In genomic region chr8:12383979-12384890, GRCm38 (mm10) we compare ENCODE assay signal across 8 mouse cellular contexts. TPM values are rescaled to one million over a fixed set of nuclear protein-coding genes. Genes with fewer than 3 reads are reported as not detected.
DNase-seq lines count a peak whose midpoint lies in the region; ATAC-seq lines count a peak whose summit lies in the region.

No protein-coding gene starts in this region.

- no peak overlapping the region for H3K27ac ChIP-seq in kidney, embryonic 16.5 days (ENCODE audit: low read length)
- H3K27ac ChIP-seq in embryonic facial prominence, embryonic 12.5 days = no peak overlapping the region
- no peak overlapping the region for H3K27ac ChIP-seq in intestine, embryonic 16.5 days (ENCODE audit: low read length)

- no peaks in the 10 kb centered on the region for H3K9me3 ChIP-seq in kidney, embryonic 16.5 days (ENCODE audit: low read length)
- no peaks in the 10 kb centered on the region for H3K9me3 ChIP-seq in embryonic facial prominence, embryonic 12.5 days
- H3K9me3 ChIP-seq in intestine, embryonic 16.5 days (ENCODE audit: control insufficient read depth, low read length) = no peaks in the 10 kb centered on the region

- no peak overlapping the region for H3K9ac ChIP-seq in kidney, embryonic 16.5 days (replicated peaks; ENCODE audit: low read length)
- H3K9ac ChIP-seq in embryonic facial prominence, embryonic 12.5 days = no peak overlapping the region
- no peak overlapping the region for H3K9ac ChIP-seq in intestine, embryonic 16.5 days (ENCODE audit: low read depth, low read length)

- peaks cover 14% of the 10 kb centered on the region for H3K4me1 ChIP-seq in kidney, embryonic 16.5 days (ENCODE audit: insufficient read depth, low read length)
- peaks cover 16% of the 10 kb centered on the region for H3K4me1 ChIP-seq in embryonic facial prominence, embryonic 12.5 days
- H3K4me1 ChIP-seq in intestine, embryonic 16.5 days (ENCODE audit: control insufficient read depth, insufficient read depth, low read length) = peaks cover 14% of the 10 kb centered on the region

- no peak for DNase-seq in kidney, adult 8-10 months
- DNase-seq in neural tube, embryonic 10.5 days (ENCODE audit: extremely low spot score, low spot score) = peak; percentile 66
- DNase-seq in Muller cell, postnatal 12 days (ENCODE audit: inconsistent ontology term) = no peak
- DNase-seq in spleen, postnatal 10 days (ENCODE audit: low spot score in 2 of 2) = no peak
- DNase-seq in right cerebral cortex, postnatal 14 days = no peak

- no peak for ATAC-seq in kidney, embryonic 16.5 days (ENCODE audit: low FRiP score, low TSS enrichment)
- no peak for ATAC-seq in embryonic facial prominence, embryonic 12.5 days (ENCODE audit: insufficient number of reproducible peaks, insufficient read depth, low FRiP score, low TSS enrichment)
- ATAC-seq in intestine, embryonic 16.5 days = no peak

- H3K4me3 ChIP-seq in kidney, embryonic 16.5 days (ENCODE audit: low read length) = peak overlapping the region; percentile 26
- H3K4me3 ChIP-seq in embryonic facial prominence, embryonic 12.5 days = peak overlapping the region; percentile 30; the same call in 1 of the 2 replicates
- peak overlapping the region; percentile 30 for H3K4me3 ChIP-seq in intestine, embryonic 16.5 days (ENCODE audit: low read length)

- WGBS in kidney, embryonic 16.5 days = 1% methylated on average over 34 of the region's 34 CpGs
- under 1% methylated on average over 34 of the region's 34 CpGs for WGBS in embryonic facial prominence, embryonic 12.5 days
- under 1% methylated on average over 34 of the region's 34 CpGs for WGBS in intestine, embryonic 16.5 days

- no peaks in the 10 kb centered on the region for H3K36me3 ChIP-seq in kidney, embryonic 16.5 days (ENCODE audit: insufficient read depth, low read length)
- no peaks in the 10 kb centered on the region for H3K36me3 ChIP-seq in embryonic facial prominence, embryonic 12.5 days
- H3K36me3 ChIP-seq in intestine, embryonic 16.5 days (ENCODE audit: control insufficient read depth, insufficient read depth, low read length) = no peaks in the 10 kb centered on the region

- peak overlapping the region; percentile 37 for H3K4me2 ChIP-seq in kidney, embryonic 16.5 days (replicated peaks; ENCODE audit: low read depth, low read length)
- H3K4me2 ChIP-seq in embryonic facial prominence, embryonic 12.5 days (replicated peaks) = peak overlapping the region; percentile 38
- peak overlapping the region; percentile 48 for H3K4me2 ChIP-seq in intestine, embryonic 16.5 days (ENCODE audit: low read depth, low read length)

- peaks cover 96% of the 10 kb centered on the region for H3K27me3 ChIP-seq in kidney, embryonic 16.5 days (ENCODE audit: insufficient read depth, low read length)
- peaks cover 97% of the 10 kb centered on the region for H3K27me3 ChIP-seq in embryonic facial prominence, embryonic 12.5 days
- peaks cover 92% of the 10 kb centered on the region for H3K27me3 ChIP-seq in intestine, embryonic 16.5 days (replicated peaks; ENCODE audit: control insufficient read depth, insufficient read depth, low read length)

RNA-seq across cellular contexts. Expression of gene Sox1, which starts 10.9 kb away (rescaled TPM):
- not detected in 2 replicates for polyA plus RNA-seq in kidney, embryonic 16.5 days (2015; fragmentation: Nextera tagmentation; extraction: Ambion mirVana)
- polyA plus RNA-seq in embryonic facial prominence, embryonic 12.5 days (2016; fragmentation: Nextera tagmentation; extraction: Ambion mirVana) = 0.50 and 0.51 TPM in 2 replicates
- polyA plus RNA-seq in intestine, embryonic 16.5 days (2015; fragmentation: Nextera tagmentation; extraction: Ambion mirVana) = not detected in 2 replicates
